Mouse (Mus musculus) CH12.LX (cell line): Measurements from ENCODE around the gene Elane. TPM values are rescaled to one million over a fixed set of nuclear protein-coding genes. Genes with fewer than 3 reads are reported as not detected.

Source experiments
- DNase-seq: peaks from one replicate; pipeline ENCODE4 v3.0.0-alpha.2; 2013; ENCODE audit errors: extremely low read depth
- H3K27ac ChIP-seq: 2 replicates; pipeline ENCODE4 v1.5.1; 2012; ENCODE audit warnings: low read depth, mild to moderate bottlenecking, control low read depth, moderate library complexity; ENCODE audit not compliant: insufficient read depth
- H3K27me3 ChIP-seq: replicated peaks from 2 replicates; pipeline ENCODE3; 2012; ENCODE audit warnings: inconsistent platforms
- H3K36me3 ChIP-seq, 2 experiments: replicated peaks in 1 of 2; 2 replicates each; pipeline versions ENCODE3 to v1.6.1; 2012; ENCODE audit warnings: inconsistent platforms in 1 of 2, low read length in 1 of 2, mild to moderate bottlenecking in 1 of 2, mixed read lengths in 1 of 2, moderate library complexity in 1 of 2; ENCODE audit not compliant: control insufficient read depth in 1 of 2, insufficient read depth in 1 of 2
- H3K4me1 ChIP-seq, 2 experiments: 2 replicates each; pipeline ENCODE4 v1.6.1; 2012; ENCODE audit warnings: inconsistent platforms in 1 of 2, moderate library complexity in 1 of 2; ENCODE audit not compliant: insufficient read depth in 2 of 2, control insufficient read depth in 1 of 2
- H3K4me2 ChIP-seq: 2 replicates; pipeline ENCODE4 v1.6.1; 2012; ENCODE audit warnings: low read depth, mild to moderate bottlenecking, control low read depth; ENCODE audit not compliant: poor library complexity, insufficient read depth, severe bottlenecking
- H3K4me3 ChIP-seq, 3 experiments: fragments of 150-350 bp in 1 of 3; sonication (generic) in 1 of 3; replicated peaks in 1 of 3; 2 replicates each; pipeline versions ENCODE3 to v1.5.1; 2011 to 2012; ENCODE audit warnings: low read depth in 2 of 3, low read length in 2 of 3, mild to moderate bottlenecking in 2 of 3, moderate library complexity in 2 of 3, control low read depth in 1 of 3, improper control_type of control experiment in 1 of 3, inconsistent platforms in 1 of 3, mixed read lengths in 1 of 3; ENCODE audit not compliant: poor library complexity in 1 of 3
- H3K79me2 ChIP-seq: replicated peaks from 2 replicates; pipeline ENCODE4 v1.6.1; 2012; ENCODE audit warnings: mild to moderate bottlenecking, moderate library complexity; ENCODE audit not compliant: control insufficient read depth, poor library complexity, insufficient read depth, severe bottlenecking; ENCODE audit errors: extremely low read depth
- H3K9ac ChIP-seq: 2 replicates; pipeline ENCODE4 v1.6.1; 2012; ENCODE audit warnings: low read depth, mild to moderate bottlenecking, control low read depth, moderate library complexity; ENCODE audit not compliant: insufficient read depth
- H3K9me3 ChIP-seq: replicated peaks from 2 replicates; pipeline ENCODE3; 2012; ENCODE audit warnings: low read length, inconsistent platforms, mixed read lengths
- CTCF ChIP-seq, 2 experiments: IDR thresholded peaks in 1 of 2; conservative IDR thresholded peaks in 1 of 2; 2 replicates each; pipeline ENCODE4 v1.5.1; 2011 to 2012; ENCODE audit warnings: low read depth in 2 of 2, low read length in 2 of 2, improper control_type of control experiment in 1 of 2, inconsistent platforms in 1 of 2, mild to moderate bottlenecking in 1 of 2, moderate library complexity in 1 of 2
- ELF1 ChIP-seq: IDR thresholded peaks from 2 replicates; pipeline ENCODE4 v1.6.1; 2014; ENCODE audit warnings: low read depth, mild to moderate bottlenecking, inconsistent platforms, low read length, improper control_type of control experiment
- GABPA ChIP-seq: IDR thresholded peaks from 2 replicates; pipeline ENCODE4 v1.6.1; 2012; ENCODE audit warnings: low read depth, low read length, improper control_type of control experiment, inconsistent platforms; ENCODE audit not compliant: insufficient replicate concordance
- IRF4 ChIP-seq: IDR thresholded peaks from 2 replicates; pipeline ENCODE4 v1.6.1; 2014; ENCODE audit warnings: low read depth, mild to moderate bottlenecking, inconsistent platforms, low read length, improper control_type of control experiment
- JUND ChIP-seq: conservative IDR thresholded peaks from 2 replicates; pipeline ENCODE4 v1.6.1; 2011; ENCODE audit warnings: low read depth, low read length, improper control_type of control experiment
- MAFK ChIP-seq: IDR thresholded peaks from 2 replicates; pipeline ENCODE4 v1.6.1; 2011; ENCODE audit warnings: low read length, improper control_type of control experiment; ENCODE audit not compliant: insufficient replicate concordance
- MEF2A ChIP-seq: IDR thresholded peaks from 2 replicates; pipeline ENCODE4 v1.6.1; 2014; ENCODE audit warnings: low read depth, mild to moderate bottlenecking, inconsistent platforms, low read length, improper control_type of control experiment, borderline replicate concordance
- POLR2A ChIP-seq: IDR thresholded peaks from 2 replicates; pipeline ENCODE4 v1.6.1; 2011; ENCODE audit warnings: low read depth, mild to moderate bottlenecking, improper control_type of control experiment, low read length
- RAD21 ChIP-seq: IDR thresholded peaks from 2 replicates; pipeline ENCODE4 v1.6.1; 2011; ENCODE audit warnings: low read depth, mild to moderate bottlenecking, low read length, improper control_type of control experiment, moderate library complexity
- USF1 ChIP-seq: IDR thresholded peaks from 2 replicates; pipeline ENCODE4 v1.6.1; 2014; ENCODE audit warnings: low read depth, mild to moderate bottlenecking, inconsistent platforms, low read length, improper control_type of control experiment
- dilution Hi-C: fragments of 300-500 bp; cut with MboI; formaldehyde crosslinking; loops from 2 replicates; pipeline ENCODE4 v1.14.3; 2020; ENCODE audit warnings: low sequenced_read_pairs; ENCODE audit not compliant: extremely low pct_unique_long_range_greater_than_20kb, extremely low pct_ligation_motif_present
- in situ Hi-C: fragments of 300-500 bp; cut with MboI; formaldehyde crosslinking; loops from 3 replicates; pipeline ENCODE4 v1.14.3; 2019; ENCODE audit warnings: low sequenced_read_pairs, low pct_ligation_motif_present, low pct_unique_long_range_greater_than_20kb, mixed read lengths
- polyA plus RNA-seq: library from polyadenylated mRNA; unstranded; fragments of >175 nt; gene quantifications from 2 replicates; pipeline ENCODE4 v1.2.1, GENCODE M21; 2012; ENCODE audit warnings: low read depth; ENCODE audit not compliant: insufficient read length
- total RNA-seq, 2 experiments: library from RNA; depleted of rRNA; stranded (reverse); fragments of 300-350 nt in 1 of 2; fragments of >200 nt in 1 of 2; gene quantifications; 2 replicates each; pipeline ENCODE4 v1.2.3; 2012 to 2014

The Elane gene
- total and polyA plus RNA-seq, 3 experiments = not detected

GRCm38 (mm10) chr10:79900951-79901410 lies 14.9 kb downstream of the Elane start:
- peaks cover 5% of the 10 kb centered on the region for H3K9me3 ChIP-seq
- H3K4me3 ChIP-seq = no peak overlapping the region
- no peak overlapping the region for H3K9ac ChIP-seq
- H3K79me2 ChIP-seq = no peaks in the 10 kb centered on the region
- no peak overlapping the region for H3K27ac ChIP-seq
- in situ Hi-C loops (no loop called here), dilution Hi-C loops (no loop called here)
- DNase-seq = no peak
- TF ChIP-seq CTCF (conservative IDR thresholded peaks at IDR 0.05 in 1 of 2, IDR thresholded peaks at IDR 0.05 in 1 of 2; ENCODE audit: low read depth in 2 of 2, low read length in 2 of 2) (peak in 1 of 2 experiments; percentile 39; a peak in 2 of 4 replicates), USF1 (no peak), RAD21 (peak; percentile 22)
- H3K4me2 ChIP-seq = no peak overlapping the region
- peaks cover 23 to 82% of the 10 kb centered on the region in 2 experiments for H3K36me3 ChIP-seq
- H3K27me3 ChIP-seq = no peaks in the 10 kb centered on the region
- peaks cover 13 to 26% of the 10 kb centered on the region in 2 experiments for H3K4me1 ChIP-seq

GRCm38 (mm10) chr10:79906712-79907111 lies 20.7 kb downstream of the Elane start:
- no peak overlapping the region for H3K4me3 ChIP-seq
- dilution Hi-C loops (no loop called here), in situ Hi-C loops (no loop called here)
- H3K9ac ChIP-seq = no peak overlapping the region
- peaks cover 11 to 15% of the 10 kb centered on the region in 2 experiments for H3K4me1 ChIP-seq
- peaks cover 5% of the 10 kb centered on the region for H3K9me3 ChIP-seq
- no peak for DNase-seq
- H3K27me3 ChIP-seq = no peaks in the 10 kb centered on the region
- H3K4me2 ChIP-seq = no peak overlapping the region
- TF ChIP-seq ELF1 (no peak), IRF4 (no peak), USF1 (no peak), GABPA (no peak), RAD21 (no peak), MEF2A (no peak), POLR2A (no peak)
- TF ChIP-seq, all 38 proteins: peak for 0
- H3K36me3 ChIP-seq = peaks cover 26 to 68% of the 10 kb centered on the region in 2 experiments
- H3K79me2 ChIP-seq = no peaks in the 10 kb centered on the region
- H3K27ac ChIP-seq = no peak overlapping the region

GRCm38 (mm10) chr10:79907415-79907814 lies 21.4 kb downstream of the Elane start:
- dilution Hi-C loops = no loop called here
- Histone ChIP-seq H3K27ac (no peak overlapping the region), H3K4me1 (peaks cover 11 to 15% of the 10 kb centered on the region in 2 experiments), H3K4me2 (no peak overlapping the region), H3K79me2 (no peaks in the 10 kb centered on the region), H3K4me3 (no peak overlapping the region), H3K27me3 (no peaks in the 10 kb centered on the region), H3K9me3 (peaks cover 5% of the 10 kb centered on the region), H3K9ac (no peak overlapping the region), H3K36me3 (peaks cover 29 to 71% of the 10 kb centered on the region in 2 experiments)
- no peak for TF ChIP-seq MAFK
- no peak for TF ChIP-seq JUND
- in situ Hi-C loops = no loop called here
- DNase-seq = no peak
